Mouse (Mus musculus) forebrain, embryonic 14.5 days (tissue): ENCODE measurements around the gene Ywhaq. TPM values are rescaled to one million over a fixed set of nuclear protein-coding genes. Genes with fewer than 3 reads are reported as not detected.
"Not testable (repeated sequence)": the region's sequence is repeated elsewhere in the genome, so short reads cannot be mapped to it uniquely, and the experiment has no call there.

Experiments
- ATAC-seq: fragments of 200-750 bp; cut with Nextera tagmentation; 2 replicates; pipeline ENCODE4 v1.8.0; 2017; ENCODE audit warnings: mild to moderate bottlenecking, moderate library complexity
- DNase-seq: peaks from one replicate; pipeline ENCODE4 v3.0.0-alpha.2; 2015; ENCODE audit warnings: low spot score
- H3K27ac ChIP-seq: fragments of 300-500 bp; sonication (generic); 2 replicates; pipeline ENCODE4 v1.5.1; 2014; ENCODE audit warnings: low read depth, mild to moderate bottlenecking, control low read depth, low read length, moderate library complexity
- H3K27me3 ChIP-seq: fragments of 300-500 bp; sonication (generic); replicated peaks from 2 replicates; pipeline ENCODE4 v1.6.1; 2014; ENCODE audit warnings: low read length, control low read depth, mixed read lengths; ENCODE audit not compliant: control insufficient read depth, insufficient read depth
- H3K36me3 ChIP-seq: fragments of 300-500 bp; sonication (generic); 2 replicates; pipeline ENCODE4 v1.6.1; 2014; ENCODE audit warnings: low read length, control low read depth; ENCODE audit not compliant: control insufficient read depth, insufficient read depth
- H3K4me1 ChIP-seq: fragments of 300-500 bp; sonication (generic); 2 replicates; pipeline ENCODE4 v1.6.1; 2014; ENCODE audit warnings: antibody characterized with exemption, low read length, control low read depth; ENCODE audit not compliant: control insufficient read depth, insufficient read depth
- H3K4me2 ChIP-seq: fragments of 300-500 bp; sonication (generic); 2 replicates; pipeline ENCODE4 v1.6.1; 2014; ENCODE audit warnings: mild to moderate bottlenecking, control low read depth, low read length
- H3K4me3 ChIP-seq: fragments of 300-500 bp; sonication (generic); 2 replicates; pipeline ENCODE4 v1.5.1; 2014; ENCODE audit warnings: low read depth, low read length, control low read depth
- H3K9ac ChIP-seq: fragments of 300-500 bp; sonication (generic); 2 replicates; pipeline ENCODE4 v1.6.1; 2014; ENCODE audit warnings: mild to moderate bottlenecking, low read length, control low read depth, moderate library complexity
- H3K9me3 ChIP-seq: fragments of 300-500 bp; sonication (generic); replicated peaks from 2 replicates; pipeline ENCODE4 v1.6.1; 2016; ENCODE audit warnings: low read length, control low read depth, mixed read lengths; ENCODE audit not compliant: control insufficient read depth
- WGBS: fragments of 180-500 bp; shearing (Covaris S2); extraction: QIAGEN DNeasy Blood & Tissue Kit; methylation state at CpG from one replicate; pipeline ENCODE4 v1.1.7; 2014; 5-methylcytosine and 5-hydroxymethylcytosine counted together
- polyA plus RNA-seq: library from polyadenylated mRNA; unstranded; fragments of >200 nt; fragmentation: Nextera tagmentation; extraction: Ambion mirVana; gene quantifications from 2 replicates; pipeline ENCODE4 v1.2.1, GENCODE M21; 2014

Ywhaq gene
- polyA plus RNA-seq, 1 experiment from 2014 or later = 1,318 TPM

GRCm38 (mm10) chr12:21418621-21419131, 1.2 kb upstream of the Ywhaq start:
- Histone ChIP-seq H3K27ac (peak overlapping the region; percentile 88; the same call in 1 of the 2 replicates), H3K36me3 (peaks cover 17% of the 10 kb centered on the region), H3K4me1 (peaks cover 10% of the 10 kb centered on the region), H3K4me3 (peak overlapping the region; percentile 90), H3K9me3 (peaks cover 8% of the 10 kb centered on the region; the same call in 1 of the 2 replicates), H3K9ac (peak overlapping the region; percentile 100), H3K27me3 (no peaks in the 10 kb centered on the region), H3K4me2 (peak overlapping the region; percentile 62)
- WGBS = 41% methylated on average over 10 of the region's 11 CpGs
- ATAC-seq = no peak
- no peak for DNase-seq

- ATAC-seq = no peak
- peak overlapping the region; percentile 62 for H3K4me2 ChIP-seq
- peaks cover 10% of the 10 kb centered on the region for H3K4me1 ChIP-seq
- H3K36me3 ChIP-seq = peaks cover 21% of the 10 kb centered on the region
- H3K27me3 ChIP-seq = no peaks in the 10 kb centered on the region
- peaks cover 13% of the 10 kb centered on the region; the same call in 1 of the 2 replicates for H3K9me3 ChIP-seq
- peak overlapping the region; percentile 100 for H3K9ac ChIP-seq
- WGBS = 5% methylated on average over 10 of the region's 10 CpGs
- no peak for DNase-seq
- H3K4me3 ChIP-seq = peak overlapping the region; percentile 90
- H3K27ac ChIP-seq = peak overlapping the region; percentile 88
Measured at GRCm38 (mm10) chr12:21418083-21418482, 646 bp upstream of the Ywhaq start.

DNA sequence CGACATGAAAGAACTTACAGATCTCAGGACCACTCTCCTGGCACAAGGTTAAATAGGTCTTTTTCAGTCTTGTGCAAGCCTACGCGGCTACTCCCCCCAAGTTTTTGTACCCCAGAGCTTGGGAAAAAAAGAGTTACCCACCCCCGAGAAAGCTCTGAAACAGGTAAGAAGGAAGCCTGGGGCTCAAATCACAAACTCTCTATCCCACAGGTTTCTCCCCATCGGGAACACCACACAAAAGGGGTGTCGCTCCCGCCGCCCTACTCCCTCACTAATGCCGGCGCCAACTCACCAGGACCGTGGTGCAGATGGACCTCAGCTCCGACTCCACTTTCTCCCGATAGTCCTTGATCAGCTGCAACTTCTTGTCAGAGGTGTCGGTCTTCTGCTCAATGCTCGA, 931 bp downstream of the Ywhaq start:
- WGBS = 0% methylated on average over 13 of the region's 15 CpGs
- Histone ChIP-seq H3K27ac (peak overlapping the region; percentile 100; the same call in 1 of the 2 replicates), H3K9ac (peak overlapping the region; percentile 100), H3K9me3 (peaks cover 27% of the 10 kb centered on the region; the same call in 1 of the 2 replicates), H3K4me3 (peak overlapping the region; percentile 90), H3K4me1 (peaks cover 10% of the 10 kb centered on the region), H3K27me3 (no peaks in the 10 kb centered on the region), H3K4me2 (peak overlapping the region; percentile 62), H3K36me3 (peaks cover 37% of the 10 kb centered on the region)
- no peak for ATAC-seq
- DNase-seq = peak; percentile 22

GRCm38 (mm10) chr12:21410620-21411019, 6.8 kb downstream of the Ywhaq start:
- no peak for DNase-seq
- no peak overlapping the region for H3K9ac ChIP-seq
- peaks cover 38% of the 10 kb centered on the region for H3K9me3 ChIP-seq
- H3K36me3 ChIP-seq = peaks cover 80% of the 10 kb centered on the region
- no peak overlapping the region for H3K4me3 ChIP-seq
- H3K27me3 ChIP-seq = no peaks in the 10 kb centered on the region
- WGBS = 90% methylated on average over 2 of the region's 2 CpGs
- no peak overlapping the region for H3K4me2 ChIP-seq
- H3K27ac ChIP-seq = no peak overlapping the region
- no peak for ATAC-seq
- H3K4me1 ChIP-seq = peaks cover 5% of the 10 kb centered on the region

GRCm38 (mm10) chr12:21409651-21410050, 7.8 kb downstream of the Ywhaq start:
- DNase-seq (no peak), ATAC-seq (no peak)
- no peak overlapping the region for H3K4me2 ChIP-seq
- no peaks in the 10 kb centered on the region for H3K27me3 ChIP-seq
- no peak overlapping the region for H3K4me3 ChIP-seq
- WGBS = 98% methylated on average over 3 of the region's 3 CpGs
- H3K27ac ChIP-seq = no peak overlapping the region
- peaks cover 32% of the 10 kb centered on the region for H3K9me3 ChIP-seq
- peaks cover 72% of the 10 kb centered on the region for H3K36me3 ChIP-seq
- no peak overlapping the region for H3K9ac ChIP-seq
- no peaks in the 10 kb centered on the region for H3K4me1 ChIP-seq

DNA sequence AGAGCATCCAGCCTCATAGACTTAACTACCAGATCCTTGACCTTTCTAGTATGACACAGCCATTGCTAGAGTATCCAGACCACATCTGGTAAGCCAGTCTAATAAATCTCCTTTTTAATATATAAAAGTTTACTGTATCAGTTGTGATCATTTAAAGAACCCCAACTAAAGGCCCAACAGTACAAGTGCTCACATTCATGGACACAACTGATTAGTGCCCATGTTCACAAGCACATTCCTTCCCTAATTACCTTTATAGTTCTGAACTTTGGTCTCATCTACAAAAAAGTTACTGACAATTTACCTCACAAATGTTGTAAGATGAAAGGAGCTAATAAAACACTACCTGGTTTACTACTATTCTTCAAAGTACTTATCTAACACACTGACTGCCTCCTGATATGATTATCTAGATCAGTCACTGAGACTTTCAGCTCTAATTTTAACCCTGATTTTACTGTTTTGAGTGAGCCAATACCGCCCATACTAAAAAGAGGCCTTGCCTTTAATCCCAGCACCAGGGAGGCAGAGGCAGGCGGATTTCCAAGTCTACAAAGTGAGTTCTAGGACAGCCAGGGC, 8.6 kb downstream of the Ywhaq start:
- Histone ChIP-seq H3K27ac (no peak overlapping the region), H3K4me1 (no peaks in the 10 kb centered on the region), H3K4me3 (no peak overlapping the region), H3K36me3 (peaks cover 70% of the 10 kb centered on the region), H3K27me3 (no peaks in the 10 kb centered on the region), H3K4me2 (no peak overlapping the region), H3K9ac (no peak overlapping the region), H3K9me3 (peaks cover 32% of the 10 kb centered on the region)
- ATAC-seq (no peak), DNase-seq (no peak)
- WGBS = 98% methylated on average over 2 of the region's 2 CpGs

DNA sequence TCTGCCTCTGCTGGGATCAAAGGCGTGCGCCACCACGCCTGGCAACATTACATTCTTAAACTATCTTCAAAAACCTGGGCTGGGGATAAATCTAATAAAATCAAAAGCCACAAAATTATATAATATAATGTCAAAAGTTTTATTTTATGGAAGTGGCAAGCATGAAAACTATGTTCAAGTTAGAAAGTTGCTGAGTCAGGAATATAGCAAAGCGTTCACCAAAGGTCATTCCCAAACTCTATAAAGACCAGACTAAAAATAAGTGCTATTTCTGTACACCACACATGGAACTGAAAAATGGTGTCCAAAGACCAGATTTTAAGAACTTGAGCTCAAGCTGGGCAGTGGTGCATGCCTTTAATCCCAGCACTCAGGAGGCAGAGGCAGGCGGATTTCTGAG, 14.7 kb downstream of the Ywhaq start:
- no peak for ATAC-seq
- Histone ChIP-seq H3K4me2 (no peak overlapping the region), H3K27me3 (no peaks in the 10 kb centered on the region), H3K9me3 (0 out of 2 replicates have a peak, but pooled peaks cover 5% of the 10 kb centered on the region), H3K27ac (no peak overlapping the region), H3K9ac (no peak overlapping the region), H3K36me3 (peaks cover 35% of the 10 kb centered on the region), H3K4me3 (no peak overlapping the region), H3K4me1 (no peaks in the 10 kb centered on the region)
- 98% methylated on average over 5 of the region's 5 CpGs for WGBS
- no peak for DNase-seq

- Histone ChIP-seq H3K27me3 (no peaks in the 10 kb centered on the region), H3K27ac (no peak overlapping the region), H3K9ac (no peak overlapping the region), H3K4me3 (no peak overlapping the region), H3K4me1 (no peaks in the 10 kb centered on the region), H3K9me3 (no peaks in the 10 kb centered on the region), H3K4me2 (no peak overlapping the region), H3K36me3 (peaks cover 39% of the 10 kb centered on the region)
- WGBS = 91% methylated on average over 2 of the region's 2 CpGs
- no peak for ATAC-seq
- DNase-seq = no peak
Measured at GRCm38 (mm10) chr12:21386201-21386600, 31.2 kb downstream of the Ywhaq start.

DNA sequence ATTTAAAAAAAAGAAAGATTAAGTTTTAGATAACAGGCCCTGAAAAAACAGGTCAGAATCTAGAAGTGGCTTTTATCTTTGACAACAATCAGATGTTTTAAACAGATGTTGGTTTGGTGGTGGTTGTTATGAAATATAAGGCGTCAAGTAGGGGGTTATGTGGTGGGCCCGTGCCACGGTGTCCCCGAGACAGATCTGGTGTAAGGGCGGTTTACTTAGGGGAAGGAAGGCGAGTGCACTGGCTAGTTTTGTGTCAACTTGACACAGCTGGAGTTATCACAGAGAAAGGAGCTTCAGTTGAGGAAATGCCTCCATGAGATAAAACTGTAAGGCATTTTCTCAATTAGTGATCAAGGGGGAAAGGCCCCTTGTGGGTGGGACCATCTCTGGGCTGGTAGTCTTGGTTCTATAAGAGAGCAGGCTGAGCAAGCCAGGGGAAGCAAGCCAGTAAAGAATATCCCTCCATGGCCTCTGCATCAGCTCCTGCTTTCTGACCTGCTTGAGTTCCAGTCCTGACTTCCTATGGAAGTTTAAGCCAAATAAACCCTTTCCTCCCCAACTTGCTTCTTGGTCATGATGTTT, 38.6 kb downstream of the Ywhaq start:
- not testable (repeated sequence) for H3K4me3 ChIP-seq, DNase-seq, ATAC-seq, H3K27me3 ChIP-seq, H3K27ac ChIP-seq, H3K9ac ChIP-seq, H3K4me2 ChIP-seq, H3K4me1 ChIP-seq, H3K9me3 ChIP-seq, H3K36me3 ChIP-seq
- WGBS = 91% methylated on average over 6 of the region's 6 CpGs
